Mouse (Mus musculus) midbrain, embryonic 14.5 days (tissue): ENCODE results near the gene Slc34a1. TPM values are rescaled to one million over a fixed set of nuclear protein-coding genes. Genes with fewer than 3 reads are reported as not detected.

ENCODE experiments used
- ATAC-seq: fragments of 200-750 bp; cut with Nextera tagmentation; 2 replicates; pipeline ENCODE4 v1.8.0; 2017; ENCODE audit warnings: moderate number of reproducible peaks, moderate library complexity; ENCODE audit not compliant: low FRiP score, low TSS enrichment
- DNase-seq: peaks from one replicate; pipeline ENCODE4 v3.0.0-alpha.2; 2015
- H3K27ac ChIP-seq: fragments of 300-500 bp; sonication (generic); replicated peaks from 2 replicates; pipeline ENCODE4 v1.5.1; 2014; ENCODE audit warnings: mild to moderate bottlenecking, low read depth, low read length, moderate library complexity
- H3K27me3 ChIP-seq: fragments of 300-500 bp; sonication (generic); 2 replicates; pipeline ENCODE4 v1.6.1; 2014; ENCODE audit warnings: low read length, control low read depth, mixed read lengths; ENCODE audit not compliant: control insufficient read depth, insufficient read depth
- H3K36me3 ChIP-seq: fragments of 300-500 bp; sonication (generic); 2 replicates; pipeline ENCODE4 v1.6.1; 2014; ENCODE audit warnings: low read length, control low read depth; ENCODE audit not compliant: control insufficient read depth, insufficient read depth
- H3K4me1 ChIP-seq: fragments of 300-500 bp; sonication (generic); 2 replicates; pipeline ENCODE4 v1.6.1; 2014; ENCODE audit warnings: mild to moderate bottlenecking, antibody characterized with exemption, low read length, control low read depth; ENCODE audit not compliant: control insufficient read depth, insufficient read depth
- H3K4me2 ChIP-seq: fragments of 300-500 bp; sonication (generic); 2 replicates; pipeline ENCODE4 v1.6.1; 2014; ENCODE audit warnings: mild to moderate bottlenecking, low read length, moderate library complexity
- H3K4me3 ChIP-seq: fragments of 300-500 bp; sonication (generic); replicated peaks from 2 replicates; pipeline ENCODE4 v1.5.1; 2014; ENCODE audit warnings: low read depth, low read length
- H3K9ac ChIP-seq: fragments of 300-500 bp; sonication (generic); replicated peaks from 2 replicates; pipeline ENCODE4 v1.6.1; 2014; ENCODE audit warnings: mild to moderate bottlenecking, low read length, moderate library complexity
- H3K9me3 ChIP-seq: fragments of 300-500 bp; sonication (generic); 2 replicates; pipeline ENCODE4 v1.6.1; 2016; ENCODE audit warnings: low read length, control low read depth, mixed read lengths; ENCODE audit not compliant: control insufficient read depth
- WGBS: fragments of 180-500 bp; shearing (Covaris S2); extraction: QIAGEN DNeasy Blood & Tissue Kit; methylation state at CpG from one replicate; pipeline ENCODE4 v1.1.7; 2014; 5-methylcytosine and 5-hydroxymethylcytosine counted together
- polyA plus RNA-seq: library from polyadenylated mRNA; unstranded; fragments of >200 nt; fragmentation: Nextera tagmentation; extraction: Ambion mirVana; gene quantifications from 2 replicates; pipeline ENCODE4 v1.2.1, GENCODE M21; 2014

Slc34a1 gene
- polyA plus RNA-seq, 1 experiment from 2014 or later = not detected

- no peak overlapping the region for H3K4me3 ChIP-seq
- peaks cover 3% of the 10 kb centered on the region; the same call in 1 of the 2 replicates for H3K4me1 ChIP-seq
- no peaks in the 10 kb centered on the region for H3K9me3 ChIP-seq
- 61% methylated on average over 5 of the region's 5 CpGs for WGBS
- no peaks in the 10 kb centered on the region for H3K36me3 ChIP-seq
- DNase-seq = no peak
- H3K27ac ChIP-seq = no peak overlapping the region
- no peak overlapping the region for H3K9ac ChIP-seq
- ATAC-seq = no peak
- H3K4me2 ChIP-seq = no peak overlapping the region
- no peaks in the 10 kb centered on the region for H3K27me3 ChIP-seq
These were observed 1.5 kb downstream of the Slc34a1 start for GRCm38 (mm10) chr13:55399300-55400038.

DNA sequence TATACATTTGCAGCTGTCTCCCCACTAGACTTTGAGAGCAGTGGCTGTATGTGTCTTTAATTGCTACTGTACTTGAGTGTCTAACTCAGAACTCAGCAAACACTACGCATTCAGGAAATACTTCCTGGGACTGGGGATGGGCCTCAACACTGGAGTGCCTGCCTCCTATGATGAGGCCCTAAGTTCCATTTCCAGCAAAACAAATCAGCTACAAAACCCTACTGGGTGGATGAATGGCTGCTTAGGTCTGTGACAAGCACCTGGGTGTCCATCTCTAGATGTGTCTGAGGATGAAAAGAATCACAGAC is 2.0 kb downstream of the Slc34a1 start:
- WGBS = 91% methylated on average over 1 of the region's 1 CpGs
- peaks cover 3% of the 10 kb centered on the region; the same call in 1 of the 2 replicates for H3K4me1 ChIP-seq
- H3K9ac ChIP-seq = no peak overlapping the region
- no peaks in the 10 kb centered on the region for H3K9me3 ChIP-seq
- no peak overlapping the region for H3K4me3 ChIP-seq
- H3K36me3 ChIP-seq = no peaks in the 10 kb centered on the region
- no peaks in the 10 kb centered on the region for H3K27me3 ChIP-seq
- H3K4me2 ChIP-seq = no peak overlapping the region
- ATAC-seq (no peak), DNase-seq (no peak)
- H3K27ac ChIP-seq = no peak overlapping the region

DNA sequence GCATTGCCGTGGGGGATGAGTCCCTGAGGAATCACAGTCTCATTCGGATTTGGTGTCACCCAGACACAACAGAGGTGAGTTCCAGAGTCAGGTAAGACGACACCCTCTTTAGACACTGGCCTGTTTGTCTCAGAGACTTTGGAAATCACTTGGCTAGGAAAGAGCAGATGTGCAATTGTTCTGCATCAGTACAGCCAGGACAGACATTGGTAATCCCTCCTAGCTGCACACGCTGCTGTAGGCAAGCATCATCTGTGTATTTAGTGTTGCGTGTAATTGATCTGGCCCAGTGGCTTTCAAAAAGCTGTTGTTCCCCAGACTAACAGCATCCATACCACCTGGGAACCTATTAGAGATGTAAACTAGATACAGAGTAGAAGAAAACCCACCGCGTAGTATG is 5.3 kb downstream of the Slc34a1 start:
- ATAC-seq = no peak
- Histone ChIP-seq H3K9me3 (no peaks in the 10 kb centered on the region), H3K4me1 (peaks cover 8% of the 10 kb centered on the region), H3K9ac (no peak overlapping the region), H3K4me3 (no peak overlapping the region), H3K27ac (peak overlapping the region; percentile 32; the same call in 1 of the 2 replicates), H3K36me3 (no peaks in the 10 kb centered on the region), H3K27me3 (no peaks in the 10 kb centered on the region), H3K4me2 (no peak overlapping the region)
- 56% methylated on average over 7 of the region's 7 CpGs for WGBS
- peak; percentile 20 for DNase-seq

DNA sequence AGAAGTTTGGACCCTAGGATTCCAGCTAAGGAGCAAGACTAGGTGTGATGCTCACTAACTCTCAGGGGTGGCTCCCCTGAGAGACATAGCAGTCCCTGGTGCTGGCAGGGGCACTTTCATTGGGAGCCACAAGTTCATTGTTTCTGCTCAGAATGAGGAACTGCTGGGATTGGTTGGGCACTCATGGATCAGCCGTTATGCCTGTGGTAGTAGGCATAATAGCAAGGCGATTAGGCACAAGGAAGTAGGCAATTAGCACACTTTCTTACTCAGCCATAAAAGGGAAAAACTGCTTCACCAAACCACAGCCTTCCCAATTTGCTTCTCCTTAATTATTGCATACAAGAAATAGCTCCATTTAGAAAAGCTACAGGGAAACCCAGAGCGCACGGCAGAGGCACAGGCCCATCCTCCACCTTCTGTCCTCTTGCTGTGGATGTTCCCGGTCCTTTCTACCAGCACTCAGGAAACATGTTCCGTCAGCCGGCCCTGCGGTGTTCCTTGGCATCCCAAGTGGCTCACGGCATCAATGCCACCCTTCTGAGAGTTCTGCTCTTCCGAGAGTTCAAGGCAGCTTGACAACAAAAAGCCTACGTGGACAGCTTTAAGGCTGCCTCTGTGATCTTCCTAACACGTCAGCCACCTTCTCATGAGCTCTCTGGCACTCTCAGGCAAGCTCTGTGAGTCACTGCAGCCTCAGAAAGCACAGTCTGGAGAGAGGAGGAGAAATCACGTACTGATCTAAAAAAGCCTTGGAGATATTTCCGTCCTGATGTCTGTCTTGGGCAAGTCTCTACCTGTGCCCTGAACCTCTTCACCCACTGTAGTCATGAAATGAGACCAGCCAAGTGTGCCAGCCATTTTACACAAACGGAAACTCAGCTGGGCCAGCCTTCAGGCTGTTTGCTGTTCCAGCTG is 6.2 kb downstream of the Slc34a1 start:
- DNase-seq (no peak), ATAC-seq (no peak)
- no peaks in the 10 kb centered on the region for H3K27me3 ChIP-seq
- H3K9me3 ChIP-seq = no peaks in the 10 kb centered on the region
- no peak overlapping the region for H3K4me2 ChIP-seq
- peak overlapping the region; percentile 32; the same call in 1 of the 2 replicates for H3K27ac ChIP-seq
- 76% methylated on average over 15 of the region's 15 CpGs for WGBS
- no peak overlapping the region for H3K4me3 ChIP-seq
- H3K9ac ChIP-seq = no peak overlapping the region
- H3K36me3 ChIP-seq = no peaks in the 10 kb centered on the region
- peaks cover 8% of the 10 kb centered on the region for H3K4me1 ChIP-seq

- Histone ChIP-seq H3K36me3 (no peaks in the 10 kb centered on the region), H3K9me3 (no peaks in the 10 kb centered on the region), H3K27me3 (no peaks in the 10 kb centered on the region), H3K4me2 (peak overlapping the region; percentile 16), H3K4me3 (no peak overlapping the region), H3K4me1 (peaks cover 8% of the 10 kb centered on the region), H3K27ac (peak overlapping the region; percentile 75), H3K9ac (peak overlapping the region; percentile 28; the same call in 1 of the 2 replicates)
- 14% methylated on average over 11 of the region's 11 CpGs for WGBS
- ATAC-seq = peak; percentile 85
- peak; percentile 96 for DNase-seq
These were observed 7.1 kb downstream of the Slc34a1 start for GRCm38 (mm10) chr13:55404853-55405782.

DNA sequence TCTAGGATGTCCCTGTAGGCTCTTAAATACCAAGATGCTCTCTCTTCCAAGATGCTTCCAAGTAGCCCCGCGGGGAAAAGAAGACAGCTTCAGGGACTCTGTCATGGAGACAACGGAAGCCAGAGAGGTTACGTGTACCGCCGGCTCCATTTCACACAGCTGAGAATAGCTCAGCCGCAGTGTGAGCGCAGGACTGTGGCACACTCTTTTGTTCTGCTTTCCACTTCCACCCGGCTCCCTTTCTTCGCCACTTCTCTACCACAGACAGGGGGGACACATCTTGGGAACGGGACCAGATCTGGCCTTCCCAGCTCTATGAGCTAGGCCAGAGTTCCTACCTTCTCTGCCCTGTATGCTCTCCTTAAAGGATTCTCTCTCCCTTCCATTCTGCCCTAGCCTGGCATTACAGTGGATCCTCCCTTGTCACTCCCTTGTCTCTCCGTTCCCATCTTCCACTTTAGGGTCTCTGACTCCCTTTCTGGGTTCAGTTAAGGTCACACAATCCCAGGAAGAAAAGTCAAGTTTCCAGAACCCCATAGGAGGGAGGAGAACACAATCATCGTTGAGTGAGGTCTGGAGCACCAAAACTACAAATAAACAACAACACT is 7.9 kb downstream of the Slc34a1 start:
- H3K9ac ChIP-seq = peak overlapping the region; percentile 28; the same call in 1 of the 2 replicates
- no peak for DNase-seq
- 53% methylated on average over 13 of the region's 13 CpGs for whole genome bisulfite sequencing

DNA sequence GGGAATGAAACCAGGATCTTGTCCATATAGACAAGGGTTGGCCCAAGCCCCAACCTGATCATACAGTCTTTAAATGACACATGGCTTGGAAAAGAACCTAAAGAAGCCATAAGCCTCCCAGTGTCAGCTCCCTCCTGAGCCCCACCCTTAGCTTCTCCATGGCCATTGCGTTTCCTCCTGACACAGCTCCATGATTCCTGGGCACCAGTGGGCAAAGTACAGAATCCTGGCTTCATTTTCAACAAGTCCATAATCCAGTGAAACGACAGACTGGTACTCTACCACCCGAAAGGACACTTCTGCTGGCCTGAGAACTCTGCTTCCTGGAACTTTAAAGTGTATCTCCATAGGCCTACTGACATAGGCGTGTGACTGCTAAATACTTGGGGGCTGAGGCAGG is 9.4 kb downstream of the Slc34a1 start:
- H3K4me2 ChIP-seq = no peak overlapping the region
- whole genome bisulfite sequencing = 92% methylated on average over 4 of the region's 4 CpGs

More for the DNA sequence above, 7.9 kb downstream of the Slc34a1 start:
- Histone ChIP-seq H3K27ac (peak overlapping the region; percentile 75), H3K4me2 (peak overlapping the region; percentile 16), H3K4me1 (peaks cover 8% of the 10 kb centered on the region), H3K9me3 (no peaks in the 10 kb centered on the region), H3K36me3 (no peaks in the 10 kb centered on the region), H3K4me3 (no peak overlapping the region), H3K27me3 (no peaks in the 10 kb centered on the region)
- ATAC-seq = 0 out of 2 replicates have a peak, but pooled peaks have one; percentile 12

More for the DNA sequence above, 9.4 kb downstream of the Slc34a1 start:
- no peak overlapping the region for H3K27ac ChIP-seq
- H3K4me1 ChIP-seq = peaks cover 8% of the 10 kb centered on the region
- ATAC-seq = no peak
- no peaks in the 10 kb centered on the region for H3K9me3 ChIP-seq
- H3K9ac ChIP-seq = no peak overlapping the region
- no peaks in the 10 kb centered on the region for H3K27me3 ChIP-seq
- H3K4me3 ChIP-seq = no peak overlapping the region
- DNase-seq = no peak
- H3K36me3 ChIP-seq = no peaks in the 10 kb centered on the region
